Mouse (Mus musculus): Measurements from ENCODE around the gene Tll1.
"Not testable (repeated sequence)": the region's sequence is repeated elsewhere in the genome, so short reads cannot be mapped to it uniquely, and the experiment has no call there.

Gene Tll1

DNA sequence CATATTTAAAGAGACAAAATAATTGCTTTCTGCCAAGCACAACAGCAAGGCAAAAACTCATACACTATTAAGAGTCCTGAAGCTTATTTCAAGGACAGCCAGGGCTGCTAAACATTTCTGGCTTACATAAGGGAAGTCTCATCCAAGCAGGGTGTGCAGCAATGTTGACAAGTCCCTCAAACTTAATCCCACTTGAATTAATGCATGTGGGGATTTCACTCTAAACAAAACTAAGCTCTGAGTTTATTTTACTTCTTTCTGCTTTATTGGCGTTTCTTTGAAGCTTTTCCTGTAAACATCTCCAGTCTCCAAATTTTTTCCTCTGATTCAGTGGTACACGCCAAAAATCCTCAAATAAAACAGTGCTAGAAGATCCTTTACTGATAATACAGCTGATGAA lies 146.2 kb downstream of the Tll1 start:
- DNase-seq (ENCODE audit: low read depth, low spot score): no peak

DNA sequence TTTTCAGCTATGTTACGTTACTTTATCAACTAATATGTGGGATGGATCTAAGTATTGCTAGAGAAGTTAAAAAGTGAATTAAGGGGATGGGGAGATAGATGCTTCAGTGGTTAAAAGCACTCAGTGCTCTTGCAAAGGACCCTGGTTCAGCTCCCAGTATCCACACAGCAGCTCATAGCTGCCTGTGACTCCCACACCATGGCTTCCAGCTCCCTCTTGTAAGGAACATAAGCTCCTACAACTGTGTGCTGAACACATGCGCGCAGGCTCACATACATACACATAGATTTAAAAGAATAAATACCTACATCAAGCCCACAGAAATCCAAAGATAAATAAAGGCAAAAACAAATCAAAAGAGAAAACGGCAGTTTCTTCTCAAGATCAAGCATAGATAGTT lies 148.5 kb downstream of the Tll1 start:
- no peak for DNase-seq (ENCODE audit: low read depth, low spot score)

DNA sequence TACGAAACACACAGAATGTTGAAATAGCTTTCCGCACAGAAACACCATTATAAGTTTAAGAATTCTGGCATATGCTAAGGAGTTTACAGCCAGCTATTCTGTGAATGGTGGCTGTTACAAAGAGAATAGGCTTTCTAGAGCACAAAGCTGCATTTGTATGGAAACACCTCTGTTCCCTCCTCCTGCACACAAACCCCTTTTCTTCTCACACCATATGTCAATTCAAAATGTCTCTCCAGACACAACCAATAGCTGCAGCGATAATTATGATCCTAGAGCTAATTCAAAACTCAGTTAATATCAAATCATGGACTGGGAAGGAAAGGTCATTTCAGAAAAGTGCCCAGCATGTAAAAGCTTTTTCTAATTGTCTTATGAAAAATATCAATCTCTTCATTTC lies 157.5 kb downstream of the Tll1 start:
- DNase-seq (ENCODE audit: low read depth, low spot score): no peak

DNA sequence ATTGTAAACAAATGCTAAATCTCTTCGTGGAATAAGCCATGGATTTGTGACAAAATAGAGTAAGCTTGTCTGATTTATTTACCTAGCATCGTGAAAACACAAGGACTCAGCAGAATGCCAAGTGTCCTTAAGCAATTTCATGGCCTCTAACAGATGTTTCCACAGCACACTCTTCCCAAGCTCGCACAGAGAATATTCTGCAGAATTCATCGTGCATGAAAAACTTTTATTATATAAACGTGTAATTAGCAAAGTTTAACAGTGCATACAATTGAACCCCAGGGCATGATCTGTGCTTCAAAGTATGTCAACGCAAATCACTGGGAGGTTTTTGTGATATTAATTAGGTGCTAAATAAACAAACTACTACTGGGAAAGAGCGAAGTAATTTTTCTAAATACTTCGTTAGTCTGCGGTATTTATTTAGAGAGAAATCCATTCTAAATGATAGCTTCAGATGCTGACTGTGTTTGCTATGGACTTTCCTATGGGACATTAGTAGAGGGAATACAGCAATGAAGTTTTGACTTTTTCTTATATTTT lies 158.0 kb downstream of the Tll1 start:
- no peak for DNase-seq (ENCODE audit: low read depth, low spot score)

DNA sequence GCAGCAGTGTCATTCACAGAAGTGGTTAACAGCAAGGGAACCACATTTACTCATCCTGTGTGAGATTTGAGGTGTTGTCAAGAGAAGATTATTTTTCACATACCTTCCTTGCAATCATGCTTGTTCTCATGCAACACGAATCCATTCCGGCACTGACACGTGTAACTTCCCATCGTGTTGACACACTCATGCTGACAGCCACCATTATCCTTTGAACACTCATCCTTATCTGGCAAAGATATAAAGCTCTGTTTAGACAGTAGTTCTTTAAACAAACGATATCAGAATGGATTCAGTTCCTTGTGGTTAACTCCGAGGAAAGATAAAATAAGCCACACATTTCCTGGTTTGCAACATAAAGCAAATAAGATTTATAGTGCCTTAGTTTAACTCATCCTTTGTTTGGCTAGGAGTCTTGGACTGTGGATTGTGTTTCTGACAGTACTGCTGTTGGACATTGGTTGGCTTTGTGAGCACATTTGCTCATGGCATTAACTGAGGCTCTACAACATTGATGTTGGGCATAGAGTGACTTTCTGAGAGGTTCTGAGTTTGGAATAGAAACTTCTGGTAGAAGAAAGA lies 164.7 kb downstream of the Tll1 start:
- no peak for DNase-seq (ENCODE audit: low read depth, low spot score)

DNA sequence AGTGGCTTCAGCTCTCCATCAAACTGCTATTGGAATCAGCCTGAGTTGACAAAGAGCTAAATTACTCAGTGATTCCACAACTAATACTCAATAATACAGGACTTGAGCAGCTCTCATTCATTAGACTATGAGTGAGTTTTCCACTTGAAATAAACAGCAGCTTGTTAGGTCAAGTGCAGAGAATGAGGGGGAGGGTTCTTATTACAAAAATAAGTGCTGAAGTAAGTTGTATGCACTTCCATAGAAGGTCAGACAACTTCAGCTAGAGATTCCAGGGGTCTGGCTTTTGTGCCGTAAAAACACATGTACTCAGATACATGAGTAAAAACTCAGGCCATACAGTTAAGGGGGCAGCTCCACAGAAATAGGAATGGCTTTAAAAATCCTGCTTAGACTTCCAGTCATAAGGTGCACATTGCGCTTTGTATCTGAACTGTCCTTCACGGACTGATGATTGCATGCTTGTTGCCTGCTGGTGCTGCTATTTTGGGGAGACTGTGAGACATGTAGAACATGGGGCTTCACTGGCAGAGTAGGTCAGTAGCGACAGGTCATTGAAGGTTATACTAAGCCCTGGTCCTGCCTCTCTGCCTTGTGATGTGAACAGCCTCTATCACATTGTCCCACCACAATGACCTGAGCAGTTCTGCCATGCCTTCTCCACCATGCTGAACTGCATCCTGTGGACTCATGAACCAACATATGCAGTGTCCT lies 175.2 kb downstream of the Tll1 start:
- no peak for DNase-seq (ENCODE audit: low read depth, low spot score)

DNA sequence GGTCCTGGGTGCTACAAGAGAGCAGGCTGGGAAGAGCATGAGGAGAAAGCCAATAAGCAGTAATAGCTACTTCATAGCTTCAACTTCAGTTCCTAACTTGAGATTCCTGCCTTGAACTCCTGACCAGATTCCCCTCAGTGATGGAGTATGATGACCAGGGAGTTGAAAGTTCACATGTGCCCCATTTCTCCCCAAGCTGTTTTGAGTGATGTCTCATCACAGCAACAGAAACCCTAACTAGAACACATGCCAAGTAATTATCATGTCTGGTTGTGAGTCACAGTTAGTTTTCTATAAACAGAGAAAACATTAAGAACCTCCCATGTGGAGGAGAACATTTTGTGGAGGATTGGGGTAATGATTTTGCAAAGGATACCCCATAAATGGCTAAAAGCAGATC lies 176.0 kb downstream of the Tll1 start:
- DNase-seq (ENCODE audit: low read depth, low spot score): peak; percentile 54

DNA sequence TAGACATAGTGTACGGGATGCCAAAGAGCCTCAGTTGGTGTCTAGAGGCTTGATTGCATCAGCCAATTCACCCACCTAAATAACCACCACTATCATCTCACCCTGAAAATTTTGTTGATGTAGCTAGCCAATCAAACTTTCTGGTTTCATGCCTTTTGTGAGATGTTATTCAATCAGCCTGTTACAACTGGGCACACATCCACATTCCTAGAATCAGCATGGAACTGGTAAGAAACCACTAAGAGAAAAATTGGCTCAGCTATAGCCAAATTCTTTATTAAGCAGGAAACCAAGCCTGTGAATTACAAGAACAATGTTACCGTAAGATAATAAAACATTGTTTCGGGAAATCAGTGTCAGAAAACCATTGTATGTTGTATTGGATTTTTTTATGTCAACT lies 176.5 kb downstream of the Tll1 start:
- peak; percentile 86 for DNase-seq (ENCODE audit: low read depth, low spot score)

DNA sequence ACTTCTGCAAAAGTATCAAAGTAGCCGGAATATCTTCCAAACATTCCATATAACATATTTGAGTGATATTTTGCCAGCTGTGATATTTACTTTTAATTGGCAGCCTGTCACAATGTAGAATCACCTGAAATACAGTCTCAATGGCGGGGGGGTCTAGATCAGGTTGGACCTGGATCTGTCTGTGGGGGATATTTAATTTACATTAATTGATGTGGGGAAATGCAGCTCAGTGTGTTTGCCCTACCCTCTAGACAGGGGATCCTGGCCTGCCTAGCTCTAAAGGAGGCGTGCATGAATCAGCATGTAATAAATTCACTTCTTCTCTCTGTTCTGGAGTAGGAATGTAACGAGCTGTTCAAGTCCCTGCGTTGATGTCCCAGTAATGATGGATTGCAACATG lies 181.7 kb downstream of the Tll1 start:
- no peak for DNase-seq (ENCODE audit: low read depth, low spot score)

DNA sequence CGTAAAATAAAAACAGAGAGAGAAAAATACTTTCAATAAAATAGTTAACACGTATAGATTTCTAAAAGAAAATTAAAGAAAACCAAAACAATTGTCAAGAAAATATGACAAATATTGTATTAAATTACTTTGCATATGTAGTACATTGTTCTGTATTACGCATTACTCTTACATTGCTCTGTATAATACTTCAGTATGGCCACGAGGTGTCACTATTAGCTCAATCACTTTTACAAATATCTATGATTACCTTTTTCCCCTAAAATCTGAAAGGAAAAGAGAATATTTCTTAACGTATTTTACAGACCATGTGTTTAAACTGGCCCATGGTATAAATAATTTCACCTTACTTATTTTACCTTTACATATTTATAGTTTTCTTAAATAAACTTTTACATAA lies 182.5 kb downstream of the Tll1 start:
- peak; percentile 74 for DNase-seq (ENCODE audit: low read depth, low spot score)

DNA sequence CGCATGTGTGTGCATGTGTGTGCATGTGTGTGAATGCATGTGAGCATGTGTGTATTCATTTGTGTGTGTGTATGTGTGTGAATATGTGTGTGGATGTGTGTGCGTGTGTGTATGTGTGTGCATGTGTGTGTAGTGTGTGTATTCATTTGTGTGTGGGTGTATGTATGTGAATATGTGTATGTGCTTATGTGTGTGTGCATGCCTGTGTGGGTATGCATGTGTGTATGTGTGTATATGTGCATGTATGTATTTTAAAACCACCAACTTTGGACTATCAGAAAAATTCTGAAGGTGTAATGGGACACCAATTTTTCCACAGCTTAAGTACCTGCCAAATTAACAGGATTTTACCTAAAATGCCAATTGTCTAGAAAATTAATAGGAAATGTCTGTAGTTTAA lies 183.0 kb downstream of the Tll1 start:
- DNase-seq (ENCODE audit: low read depth, low spot score): no peak

DNA sequence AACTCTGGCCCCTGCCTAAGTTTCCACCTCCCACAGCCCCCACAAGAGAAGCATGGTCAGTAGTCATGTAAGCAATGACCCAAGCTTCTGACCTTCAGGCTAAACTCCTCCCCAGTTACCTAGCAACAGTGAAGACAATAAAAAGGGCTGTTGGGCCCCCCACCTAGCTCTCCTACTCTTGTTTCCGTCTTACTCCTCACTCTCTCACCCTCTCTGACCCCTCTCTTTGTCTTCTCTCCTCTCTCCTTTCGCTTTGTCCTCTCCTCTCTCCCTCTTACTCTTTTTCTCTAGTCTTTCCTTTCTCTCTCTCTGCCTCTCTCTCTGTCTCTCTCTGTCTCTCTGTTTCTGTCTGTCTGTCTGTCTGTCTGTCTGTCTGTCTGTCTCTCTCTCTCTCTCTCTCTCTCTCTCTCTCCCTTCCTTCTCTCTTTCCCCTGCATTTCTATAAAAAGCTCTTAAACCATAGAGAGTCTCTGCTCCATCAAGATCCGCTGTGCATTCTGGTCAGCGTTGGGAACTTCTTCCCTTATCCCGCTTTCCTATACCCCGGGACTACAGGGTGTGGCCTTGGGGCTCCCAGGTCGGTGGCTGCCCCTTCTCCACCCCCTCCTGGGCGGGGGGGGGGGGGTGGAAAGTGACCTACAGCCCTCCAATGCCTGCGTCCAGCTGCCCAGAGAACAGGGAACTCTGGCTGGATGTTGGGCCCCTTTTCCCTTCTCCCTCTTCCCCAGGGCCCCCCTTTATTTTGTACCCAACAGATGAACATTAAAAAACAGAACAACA lies 235.3 kb downstream of the Tll1 start:
- not testable (repeated sequence) for DNase-seq (ENCODE audit: low read depth, low spot score)

Measured in 3T3-L1 (cell line).